Mouse (Mus musculus): Measurements from ENCODE around the gene Mybphl. TPM values are rescaled to one million over a fixed set of nuclear protein-coding genes. Genes with fewer than 3 reads are reported as not detected.

Mybphl gene
- polyA plus RNA-seq, 1 experiment: not detected

- no peaks in the 10 kb centered on the region for H3K79me2 ChIP-seq (ENCODE audit: control insufficient read depth, insufficient read depth)
- H3K4me3 ChIP-seq: no peak overlapping the region
- TF ChIP-seq POLR2AphosphoS2 (IDR thresholded peaks at IDR 0.05; ENCODE audit: insufficient read length, low read depth) (no peak), MYOG (IDR thresholded peaks at IDR 0.05; ENCODE audit: control insufficient read depth in 1 of 3, insufficient read depth in 1 of 3, insufficient read length in 2 of 3, low read depth in 2 of 3) (no peak), MAX (IDR thresholded peaks at IDR 0.05; ENCODE audit: low read depth) (no peak), E2F4 (IDR thresholded peaks at IDR 0.05; ENCODE audit: insufficient read depth) (no peak), USF1 (IDR thresholded peaks at IDR 0.05; ENCODE audit: low read depth) (no peak), TCF12 (IDR thresholded peaks at IDR 0.05; ENCODE audit: insufficient read depth, poor library complexity, severe bottlenecking) (no peak), POLR2A (IDR thresholded peaks at IDR 0.05; ENCODE audit: insufficient read length, low read depth) (no peak), REST (IDR thresholded peaks at IDR 0.05; ENCODE audit: insufficient read depth, insufficient read length) (no peak), CEBPB (IDR thresholded peaks at IDR 0.05; ENCODE audit: insufficient read depth, poor library complexity, severe bottlenecking) (no peak), MYOD1 (IDR thresholded peaks at IDR 0.05; ENCODE audit: control insufficient read depth in 1 of 3, insufficient read length in 2 of 3, low read depth in 2 of 3) (no peak), SRF (IDR thresholded peaks at IDR 0.05; ENCODE audit: control insufficient read depth, insufficient read length, low read depth) (no peak), TCF3 (IDR thresholded peaks at IDR 0.05; ENCODE audit: insufficient read length, low read depth) (no peak)
- no peaks in the 10 kb centered on the region for H3K36me3 ChIP-seq (ENCODE audit: control insufficient read depth, insufficient read depth)
- no peak overlapping the region for H3K4me2 ChIP-seq (ENCODE audit: low read depth)
- H3ac ChIP-seq (ENCODE audit: control insufficient read depth, insufficient read length): no peak overlapping the region
- H3K27me3 ChIP-seq (ENCODE audit: control insufficient read depth, insufficient read depth, insufficient read length): peaks cover 90% of the 10 kb centered on the region
Observed at GRCm38 (mm10) chr3:108405536-108406305, 41.0 kb downstream of the Mybphl start.

GRCm38 (mm10) chr3:108406306-108406885, 41.7 kb downstream of the Mybphl start:
- Histone ChIP-seq H3K4me3 (no peak overlapping the region), H3K79me2 (ENCODE audit: control insufficient read depth, insufficient read depth) (no peaks in the 10 kb centered on the region), H3ac (ENCODE audit: control insufficient read depth, insufficient read length) (no peak overlapping the region), H3K36me3 (ENCODE audit: control insufficient read depth, insufficient read depth) (no peaks in the 10 kb centered on the region), H3K4me2 (ENCODE audit: low read depth) (no peak overlapping the region), H3K27me3 (ENCODE audit: control insufficient read depth, insufficient read depth, insufficient read length) (peaks cover 85% of the 10 kb centered on the region)
- no peak for TF ChIP-seq SRF (IDR thresholded peaks at IDR 0.05; ENCODE audit: control insufficient read depth, insufficient read length, low read depth)
- TF ChIP-seq POLR2AphosphoS2 (IDR thresholded peaks at IDR 0.05; ENCODE audit: insufficient read length, low read depth): no peak
- no peak for TF ChIP-seq POLR2A (IDR thresholded peaks at IDR 0.05; ENCODE audit: insufficient read length, low read depth)
- no peak for TF ChIP-seq USF1 (IDR thresholded peaks at IDR 0.05; ENCODE audit: low read depth)
- no peak for TF ChIP-seq REST (IDR thresholded peaks at IDR 0.05; ENCODE audit: insufficient read depth, insufficient read length)
- no peak for TF ChIP-seq TCF12 (IDR thresholded peaks at IDR 0.05; ENCODE audit: insufficient read depth, poor library complexity, severe bottlenecking)
- TF ChIP-seq MAX (IDR thresholded peaks at IDR 0.05; ENCODE audit: low read depth): no peak
- TF ChIP-seq MYOD1 (IDR thresholded peaks at IDR 0.05; ENCODE audit: control insufficient read depth in 1 of 3, insufficient read length in 2 of 3, low read depth in 2 of 3): no peak
- no peak for TF ChIP-seq E2F4 (IDR thresholded peaks at IDR 0.05; ENCODE audit: insufficient read depth)
- no peak for TF ChIP-seq TCF3 (IDR thresholded peaks at IDR 0.05; ENCODE audit: insufficient read length, low read depth)
- TF ChIP-seq CEBPB (IDR thresholded peaks at IDR 0.05; ENCODE audit: insufficient read depth, poor library complexity, severe bottlenecking): no peak
- no peak for TF ChIP-seq MYOG (IDR thresholded peaks at IDR 0.05; ENCODE audit: control insufficient read depth in 1 of 3, insufficient read depth in 1 of 3, insufficient read length in 2 of 3, low read depth in 2 of 3)

- H3ac ChIP-seq (ENCODE audit: control insufficient read depth, insufficient read length): no peak overlapping the region
- no peak overlapping the region for H3K4me3 ChIP-seq
- no peaks in the 10 kb centered on the region for H3K79me2 ChIP-seq (ENCODE audit: control insufficient read depth, insufficient read depth)
- TF ChIP-seq USF1 (IDR thresholded peaks at IDR 0.05; ENCODE audit: low read depth): no peak
- peaks cover 75% of the 10 kb centered on the region for H3K27me3 ChIP-seq (ENCODE audit: control insufficient read depth, insufficient read depth, insufficient read length)
- H3K4me2 ChIP-seq (ENCODE audit: low read depth): no peak overlapping the region
- H3K36me3 ChIP-seq (ENCODE audit: control insufficient read depth, insufficient read depth): no peaks in the 10 kb centered on the region
Observed at GRCm38 (mm10) chr3:108408517-108409008, 43.9 kb downstream of the Mybphl start.

- no peak overlapping the region for H3K4me3 ChIP-seq
- H3K36me3 ChIP-seq (ENCODE audit: control insufficient read depth, insufficient read depth): no peaks in the 10 kb centered on the region
- H3K79me2 ChIP-seq (ENCODE audit: control insufficient read depth, insufficient read depth): no peaks in the 10 kb centered on the region
- H3ac ChIP-seq (ENCODE audit: control insufficient read depth, insufficient read length): no peak overlapping the region
- TF ChIP-seq TCF3 (IDR thresholded peaks at IDR 0.05; ENCODE audit: insufficient read length, low read depth) (no peak), MYOG (IDR thresholded peaks at IDR 0.05; ENCODE audit: control insufficient read depth in 1 of 3, insufficient read depth in 1 of 3, insufficient read length in 2 of 3, low read depth in 2 of 3) (no peak), E2F4 (IDR thresholded peaks at IDR 0.05; ENCODE audit: insufficient read depth) (no peak), CEBPB (IDR thresholded peaks at IDR 0.05; ENCODE audit: insufficient read depth, poor library complexity, severe bottlenecking) (no peak), POLR2AphosphoS2 (IDR thresholded peaks at IDR 0.05; ENCODE audit: insufficient read length, low read depth) (no peak), TCF12 (IDR thresholded peaks at IDR 0.05; ENCODE audit: insufficient read depth, poor library complexity, severe bottlenecking) (no peak), POLR2A (IDR thresholded peaks at IDR 0.05; ENCODE audit: insufficient read length, low read depth) (no peak), REST (IDR thresholded peaks at IDR 0.05; ENCODE audit: insufficient read depth, insufficient read length) (no peak), MYOD1 (IDR thresholded peaks at IDR 0.05; ENCODE audit: control insufficient read depth in 1 of 3, insufficient read length in 2 of 3, low read depth in 2 of 3) (no peak), USF1 (IDR thresholded peaks at IDR 0.05; ENCODE audit: low read depth) (no peak), MAX (IDR thresholded peaks at IDR 0.05; ENCODE audit: low read depth) (no peak), SRF (IDR thresholded peaks at IDR 0.05; ENCODE audit: control insufficient read depth, insufficient read length, low read depth) (no peak)
- H3K4me2 ChIP-seq (ENCODE audit: low read depth): no peak overlapping the region
- peaks cover 67% of the 10 kb centered on the region for H3K27me3 ChIP-seq (ENCODE audit: control insufficient read depth, insufficient read depth, insufficient read length)
Observed at GRCm38 (mm10) chr3:108409656-108410358, 45.1 kb downstream of the Mybphl start.

All from myocyte (in vitro differentiated cells).